Mouse (Mus musculus): ENCODE results near the gene Fam114a1. TPM values are rescaled to one million over a fixed set of nuclear protein-coding genes. Genes with fewer than 3 reads are reported as not detected.
A peak's percentile ranks its signal among the peaks of the same experiment; 100 is the strongest.

The Fam114a1 gene
- not detected in 2 replicates for polyA plus RNA-seq (2012; ENCODE audit: insufficient read depth, insufficient read length, low replicate concordance, missing spikeins)

- H3K4me1 ChIP-seq (ENCODE audit: control insufficient read depth, insufficient read depth, low read length): peaks cover 9% of the 10 kb centered on the region
- H3K4me3 ChIP-seq (ENCODE audit: insufficient read depth, low read depth, low read length): peak within 1 kb of the TSS; percentile 54
- WGBS: 2% methylated on average over 67 of the region's 68 CpGs
- H3K27ac ChIP-seq (ENCODE audit: insufficient read depth, low read depth, low read length): no peak within 1 kb of the TSS
- no peak for TF ChIP-seq POLR2A (IDR thresholded peaks at IDR 0.05; ENCODE audit: insufficient read depth, low read depth, low read length)
- no peak for TF ChIP-seq CTCF (IDR thresholded peaks at IDR 0.05; ENCODE audit: insufficient read depth, low read depth, low read length)
These were observed at the start of gene Fam114a1 for GRCm38 (mm10) chr5:64969861-64970771. TSS of gene Fam114a1 (plus strand) at chr5:64970071.

- Histone ChIP-seq H3K4me3 (ENCODE audit: insufficient read depth, low read depth, low read length) (no peak overlapping the region), H3K4me1 (ENCODE audit: control insufficient read depth, insufficient read depth, low read length) (no peaks in the 10 kb centered on the region), H3K27ac (ENCODE audit: insufficient read depth, low read depth, low read length) (no peak overlapping the region)
- WGBS: 93% methylated on average over 5 of the region's 5 CpGs
- TF ChIP-seq CTCF (IDR thresholded peaks at IDR 0.05; ENCODE audit: insufficient read depth, low read depth, low read length) (no peak), POLR2A (IDR thresholded peaks at IDR 0.05; ENCODE audit: insufficient read depth, low read depth, low read length) (no peak)
These were observed 46.9 kb upstream of the Fam114a1 start for GRCm38 (mm10) chr5:64922891-64923381.

DNA sequence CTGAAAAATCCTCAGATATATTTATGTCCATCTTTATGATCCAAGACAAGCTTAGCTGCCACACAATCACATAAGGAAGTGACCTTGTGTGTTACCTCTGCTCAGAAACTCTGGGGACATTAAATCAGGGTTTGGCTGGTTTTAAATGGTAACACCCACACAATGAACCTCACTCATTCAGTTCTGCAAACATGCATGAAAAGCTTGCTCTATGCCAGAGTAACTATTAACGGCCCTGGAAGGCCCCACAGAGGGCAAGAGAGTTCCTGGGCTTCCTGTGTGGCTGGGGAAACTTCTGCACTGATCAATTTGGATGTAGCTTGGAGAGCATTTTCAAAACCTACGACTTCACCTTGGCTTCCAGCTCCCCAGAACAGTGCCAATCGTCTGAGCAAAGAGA is 37.7 kb upstream of the Fam114a1 start:
- Histone ChIP-seq H3K27ac (ENCODE audit: insufficient read depth, low read depth, low read length) (no peak overlapping the region), H3K4me1 (ENCODE audit: control insufficient read depth, insufficient read depth, low read length) (no peaks in the 10 kb centered on the region), H3K4me3 (ENCODE audit: insufficient read depth, low read depth, low read length) (no peak overlapping the region)
- TF ChIP-seq POLR2A (IDR thresholded peaks at IDR 0.05; ENCODE audit: insufficient read depth, low read depth, low read length) (no peak), CTCF (IDR thresholded peaks at IDR 0.05; ENCODE audit: insufficient read depth, low read depth, low read length) (no peak)
- WGBS: 61% methylated on average over 3 of the region's 3 CpGs

- 91% methylated on average over 15 of the region's 15 CpGs for WGBS
- TF ChIP-seq POLR2A (IDR thresholded peaks at IDR 0.05; ENCODE audit: insufficient read depth, low read depth, low read length): no peak
- no peak for TF ChIP-seq CTCF (IDR thresholded peaks at IDR 0.05; ENCODE audit: insufficient read depth, low read depth, low read length)
- Histone ChIP-seq H3K27ac (ENCODE audit: insufficient read depth, low read depth, low read length) (no peak overlapping the region), H3K4me1 (ENCODE audit: control insufficient read depth, insufficient read depth, low read length) (no peaks in the 10 kb centered on the region), H3K4me3 (ENCODE audit: insufficient read depth, low read depth, low read length) (no peak overlapping the region)
These were observed 37.1 kb upstream of the Fam114a1 start for GRCm38 (mm10) chr5:64932775-64933174.

DNA sequence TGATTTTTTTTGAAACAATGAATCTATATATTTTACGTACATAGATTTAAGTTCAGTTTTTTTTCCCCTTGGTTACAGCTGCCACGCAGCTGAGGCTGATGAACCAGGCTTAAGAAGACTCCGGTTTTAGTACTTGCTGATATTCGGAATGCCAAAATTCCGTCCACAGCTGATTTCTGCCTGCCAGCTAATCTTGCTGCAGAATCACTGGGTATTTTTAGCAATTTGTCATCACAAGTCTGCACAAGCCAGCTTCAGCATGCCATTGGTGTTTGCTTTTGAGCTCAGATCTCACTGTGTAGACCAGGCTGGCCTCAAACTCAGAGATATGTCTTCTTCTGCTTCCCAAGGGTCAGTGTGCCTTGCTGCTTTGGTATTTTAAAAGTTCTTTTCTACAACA is 18.4 kb upstream of the Fam114a1 start:
- 68% methylated on average over 5 of the region's 5 CpGs for WGBS
- Histone ChIP-seq H3K4me3 (ENCODE audit: insufficient read depth, low read depth, low read length) (no peak overlapping the region), H3K27ac (ENCODE audit: insufficient read depth, low read depth, low read length) (no peak overlapping the region), H3K4me1 (ENCODE audit: control insufficient read depth, insufficient read depth, low read length) (peaks cover 4% of the 10 kb centered on the region; the same call in 1 of the 2 replicates)
- TF ChIP-seq CTCF (IDR thresholded peaks at IDR 0.05; ENCODE audit: insufficient read depth, low read depth, low read length) (no peak), POLR2A (IDR thresholded peaks at IDR 0.05; ENCODE audit: insufficient read depth, low read depth, low read length) (no peak)

- Histone ChIP-seq H3K4me1 (ENCODE audit: control insufficient read depth, insufficient read depth, low read length) (no peaks in the 10 kb centered on the region), H3K4me3 (ENCODE audit: insufficient read depth, low read depth, low read length) (no peak overlapping the region), H3K27ac (ENCODE audit: insufficient read depth, low read depth, low read length) (no peak overlapping the region)
- TF ChIP-seq CTCF (IDR thresholded peaks at IDR 0.05; ENCODE audit: insufficient read depth, low read depth, low read length): no peak
- no peak for TF ChIP-seq POLR2A (IDR thresholded peaks at IDR 0.05; ENCODE audit: insufficient read depth, low read depth, low read length)
- WGBS: 87% methylated on average over 8 of the region's 8 CpGs
These were observed 14.9 kb upstream of the Fam114a1 start for GRCm38 (mm10) chr5:64954931-64955330.

DNA sequence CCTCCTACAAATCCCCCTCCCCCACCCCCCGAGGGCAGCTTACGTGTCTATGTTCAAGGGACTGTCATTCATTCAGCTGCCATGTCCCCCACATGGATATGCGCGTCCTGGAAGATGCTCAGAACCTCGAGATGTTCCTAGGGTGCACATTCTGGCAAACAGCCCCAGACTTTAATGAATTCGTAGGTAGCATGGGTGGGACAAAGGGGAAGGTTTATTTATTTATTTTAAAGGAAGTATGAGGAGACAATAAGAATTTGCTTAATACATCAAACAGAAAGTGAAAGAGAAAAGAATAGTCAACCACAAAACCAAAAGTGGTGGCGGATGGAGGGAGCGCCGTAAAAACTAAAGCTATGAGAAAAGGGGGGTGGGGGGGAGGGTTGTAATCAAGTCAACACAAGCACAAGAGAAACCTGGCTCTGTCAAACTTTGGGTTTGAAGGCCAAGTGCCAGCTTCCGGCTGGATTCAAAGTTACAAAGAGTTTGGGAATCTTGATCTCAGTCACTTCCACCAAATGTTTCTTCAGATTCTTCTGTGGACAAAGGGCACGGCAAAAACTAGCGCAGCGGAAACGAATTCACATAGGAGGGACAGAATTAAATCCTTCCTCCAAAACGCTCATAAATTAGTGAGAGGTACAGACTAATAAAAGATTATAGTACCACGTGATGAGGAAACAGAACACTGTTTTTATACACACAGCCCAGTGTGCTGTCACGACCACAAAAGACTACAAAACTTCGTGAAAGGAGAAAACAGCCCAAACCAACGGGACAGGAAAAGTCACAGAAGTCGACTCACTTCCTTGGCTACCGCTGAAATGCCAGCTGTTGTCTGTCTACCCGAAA is 10.7 kb upstream of the Fam114a1 start:
- WGBS: 77% methylated on average over 22 of the region's 22 CpGs
- no peak overlapping the region for H3K4me3 ChIP-seq (ENCODE audit: insufficient read depth, low read depth, low read length)
- no peak overlapping the region for H3K27ac ChIP-seq (ENCODE audit: insufficient read depth, low read depth, low read length)
- TF ChIP-seq POLR2A (IDR thresholded peaks at IDR 0.05; ENCODE audit: insufficient read depth, low read depth, low read length) (no peak), CTCF (IDR thresholded peaks at IDR 0.05; ENCODE audit: insufficient read depth, low read depth, low read length) (no peak)
- H3K4me1 ChIP-seq (ENCODE audit: control insufficient read depth, insufficient read depth, low read length): no peaks in the 10 kb centered on the region

DNA sequence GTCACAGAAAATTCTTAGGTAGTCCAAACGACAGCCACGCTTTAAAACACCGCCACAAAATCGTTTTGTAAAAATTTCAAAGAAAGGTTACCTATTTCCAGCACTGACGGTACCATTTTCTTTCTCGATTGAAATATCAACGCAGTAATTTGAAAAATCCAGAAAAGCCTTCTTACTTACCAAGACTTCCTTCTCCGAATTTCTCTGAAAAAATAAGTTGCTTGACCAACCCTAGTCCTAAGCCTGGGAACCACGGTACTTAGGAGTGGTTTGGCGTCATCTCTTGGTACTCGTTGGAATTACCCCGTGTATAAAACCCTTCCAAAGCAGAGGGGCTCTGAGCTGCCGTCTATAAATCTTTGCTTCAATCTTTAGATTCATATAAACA is 10.0 kb upstream of the Fam114a1 start, which contains the start of gene Tlr6:
Gene Tlr6 (minus strand): TSS at position 255 of the 388 bp plus-strand sequence.
- no peaks in the 10 kb centered on the region for H3K4me1 ChIP-seq (ENCODE audit: control insufficient read depth, insufficient read depth, low read length)
- TF ChIP-seq CTCF (IDR thresholded peaks at IDR 0.05; ENCODE audit: insufficient read depth, low read depth, low read length): no peak
- TF ChIP-seq POLR2A (IDR thresholded peaks at IDR 0.05; ENCODE audit: insufficient read depth, low read depth, low read length): no peak
- H3K4me3 ChIP-seq (ENCODE audit: insufficient read depth, low read depth, low read length): no peak within 1 kb of the TSS
- H3K27ac ChIP-seq (ENCODE audit: insufficient read depth, low read depth, low read length): no peak within 1 kb of the TSS
- 85% methylated on average over 13 of the region's 13 CpGs for WGBS
